Mouse (Mus musculus) neural tube, embryonic 14.5 days (tissue): ENCODE data around the gene Gsk3b. TPM values are rescaled to one million over a fixed set of nuclear protein-coding genes. Genes with fewer than 3 reads are reported as not detected.
A peak's percentile ranks its signal among the peaks of the same experiment; 100 is the strongest.
"Not testable (repeated sequence)": the region's sequence is repeated elsewhere in the genome, so short reads cannot be mapped to it uniquely, and the experiment has no call there.

Experiments
- ATAC-seq: fragments of 200-750 bp; cut with Nextera tagmentation; 2 replicates; pipeline ENCODE4 v1.8.0; 2017; ENCODE audit warnings: low read depth, mild to moderate bottlenecking, moderate TSS enrichment, moderate library complexity
- H3K27ac ChIP-seq: fragments of 300-500 bp; sonication (generic); 2 replicates; pipeline ENCODE4 v1.5.1; 2014; ENCODE audit warnings: low read depth, mild to moderate bottlenecking, control low read depth, low read length, moderate library complexity, mixed read lengths
- H3K27me3 ChIP-seq: fragments of 300-500 bp; sonication (generic); 2 replicates; pipeline ENCODE4 v1.6.1; 2014; ENCODE audit warnings: low read length; ENCODE audit not compliant: control insufficient read depth, insufficient read depth
- H3K36me3 ChIP-seq: fragments of 300-500 bp; sonication (generic); 2 replicates; pipeline ENCODE4 v1.6.1; 2014; ENCODE audit warnings: low read length, mixed read lengths; ENCODE audit not compliant: control insufficient read depth, insufficient read depth
- H3K4me1 ChIP-seq: fragments of 300-500 bp; sonication (generic); 2 replicates; pipeline ENCODE4 v1.6.1; 2014; ENCODE audit warnings: low read length; ENCODE audit not compliant: control insufficient read depth, insufficient read depth
- H3K4me2 ChIP-seq: fragments of 300-500 bp; sonication (generic); 2 replicates; pipeline ENCODE4 v1.6.1; 2014; ENCODE audit warnings: mild to moderate bottlenecking, low read depth, low read length, control low read depth
- H3K4me3 ChIP-seq: fragments of 300-500 bp; sonication (generic); 2 replicates; pipeline ENCODE4 v1.5.1; 2014; ENCODE audit warnings: low read depth, low read length, control low read depth, mixed read lengths
- H3K9ac ChIP-seq: fragments of 300-500 bp; sonication (generic); replicated peaks from 2 replicates; pipeline ENCODE4 v1.6.1; 2014; ENCODE audit warnings: low read depth, mild to moderate bottlenecking, control low read depth, low read length, mixed read lengths
- H3K9me3 ChIP-seq: fragments of 300-500 bp; sonication (generic); 2 replicates; pipeline ENCODE4 v1.6.1; 2016; ENCODE audit warnings: low read length; ENCODE audit not compliant: control insufficient read depth
- WGBS: fragments of 180-500 bp; shearing (Covaris S2); extraction: QIAGEN DNeasy Blood & Tissue Kit; methylation state at CpG from one replicate; pipeline ENCODE4 v1.1.7; 2014; 5-methylcytosine and 5-hydroxymethylcytosine counted together
- polyA plus RNA-seq: library from polyadenylated mRNA; unstranded; fragments of >200 nt; fragmentation: Nextera tagmentation; extraction: Ambion mirVana; gene quantifications from 2 replicates; pipeline ENCODE4 v1.2.1, GENCODE M21; 2014

Gsk3b gene
- 171 and 209 TPM in 2 replicates for polyA plus RNA-seq

DNA sequence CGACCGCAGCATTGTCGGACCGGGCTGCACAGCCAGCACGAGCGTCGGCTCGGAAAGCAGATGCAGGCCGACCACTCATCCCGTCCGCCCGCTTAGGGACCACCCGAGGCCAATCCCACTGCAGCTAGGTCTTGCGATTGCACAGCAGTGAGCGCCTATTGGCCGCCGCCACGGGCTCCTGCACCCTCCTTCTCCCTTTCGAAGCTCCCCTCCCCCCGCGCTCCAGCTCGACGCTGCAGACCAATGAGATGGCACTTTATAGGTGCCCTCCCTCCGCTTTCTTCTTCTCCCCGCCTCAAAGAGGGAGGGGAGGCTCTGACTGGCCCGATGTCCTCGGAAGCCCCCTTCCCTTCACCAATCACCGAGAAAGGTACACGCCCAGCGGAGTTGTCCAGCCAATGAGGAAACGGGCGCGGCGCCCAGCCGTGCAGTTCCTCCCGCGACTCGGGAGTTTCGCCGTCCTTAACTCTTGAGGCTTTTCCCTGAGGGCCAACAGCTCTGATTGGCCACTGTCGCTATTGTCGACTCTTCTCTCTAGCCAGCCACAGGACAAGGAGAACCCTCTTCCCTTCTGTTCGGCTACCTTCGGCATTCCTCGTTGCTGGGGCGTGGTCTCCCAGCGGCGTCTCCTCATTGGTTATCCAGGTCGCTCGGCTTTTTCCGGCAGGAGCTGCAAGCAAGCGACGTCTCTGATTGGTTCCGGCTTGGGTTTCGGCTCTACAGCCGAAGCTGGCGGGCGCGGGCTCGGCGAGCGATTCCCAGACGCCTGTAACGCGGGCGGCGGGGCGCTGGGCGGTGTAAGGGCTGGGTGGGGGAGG, at the start of gene Gsk3b:
Gsk3b (plus strand) TSS at position 373 of the 818 bp plus-strand sequence.
- under 1% methylated on average over 63 of the region's 69 CpGs for WGBS
- peak within 1 kb of the TSS; percentile 90 for H3K4me3 ChIP-seq
- H3K9ac ChIP-seq: peak within 1 kb of the TSS; percentile 100
- no peaks in the 10 kb centered on the region for H3K9me3 ChIP-seq
- H3K4me2 ChIP-seq: peak within 1 kb of the TSS; percentile 85
- no peaks in the 10 kb centered on the region for H3K27me3 ChIP-seq
- ATAC-seq: peak; percentile 93
- no peaks in the 10 kb centered on the region for H3K36me3 ChIP-seq
- peak within 1 kb of the TSS; percentile 100 for H3K27ac ChIP-seq
- peaks cover 13% of the 10 kb centered on the region for H3K4me1 ChIP-seq

DNA sequence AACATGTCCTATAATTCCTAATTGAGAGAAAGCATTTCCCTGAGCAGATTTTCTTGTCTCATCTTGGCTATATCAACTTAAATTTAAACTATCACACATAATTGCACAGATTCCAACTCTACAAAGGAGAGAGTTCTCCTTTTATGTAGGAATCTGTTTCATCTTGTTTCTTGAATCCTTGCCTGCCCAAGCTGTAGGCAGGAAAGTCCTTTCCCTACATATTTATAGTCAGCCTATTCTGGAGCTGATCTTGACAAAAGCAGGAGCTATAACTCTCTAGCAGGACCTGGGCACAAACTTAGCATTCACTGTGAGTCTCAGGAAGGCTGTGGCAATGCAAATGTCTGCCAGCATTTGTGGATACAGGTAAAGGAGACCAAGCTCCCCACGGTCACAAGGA, 46.6 kb upstream of the Gsk3b start:
- Histone ChIP-seq H3K9ac (no peak overlapping the region), H3K27ac (no peak overlapping the region; the same call in 1 of the 2 replicates), H3K27me3 (no peaks in the 10 kb centered on the region), H3K36me3 (no peaks in the 10 kb centered on the region), H3K9me3 (no peaks in the 10 kb centered on the region), H3K4me3 (no peak overlapping the region), H3K4me2 (no peak overlapping the region), H3K4me1 (no peaks in the 10 kb centered on the region)
- 93% methylated on average over 1 of the region's 1 CpGs for whole genome bisulfite sequencing
- no peak for ATAC-seq

DNA sequence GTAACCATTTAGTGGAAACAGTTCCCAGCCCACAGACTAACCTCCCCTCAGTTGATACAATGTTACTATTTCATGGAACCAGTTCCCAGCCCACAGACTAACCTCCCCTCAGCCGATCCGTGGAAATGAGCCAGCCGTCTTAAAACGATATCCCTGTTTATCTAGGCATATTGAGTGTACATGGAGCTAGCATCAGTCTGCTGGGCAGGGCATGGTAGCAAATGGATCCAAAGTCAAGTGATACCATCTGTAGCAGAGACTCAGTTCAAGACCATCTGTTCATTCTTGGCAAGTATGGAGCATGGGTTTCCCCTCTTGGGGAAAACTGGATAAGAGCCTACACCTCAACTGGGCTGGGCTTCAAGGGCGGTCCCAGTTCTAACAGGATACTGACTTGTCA, 44.2 kb upstream of the Gsk3b start:
- Histone ChIP-seq H3K36me3 (no peaks in the 10 kb centered on the region), H3K4me1 (no peaks in the 10 kb centered on the region), H3K9me3 (no peaks in the 10 kb centered on the region), H3K27ac (no peak overlapping the region), H3K4me2 (no peak overlapping the region), H3K4me3 (no peak overlapping the region), H3K9ac (no peak overlapping the region), H3K27me3 (no peaks in the 10 kb centered on the region)
- ATAC-seq: no peak
- WGBS: 80% methylated on average over 5 of the region's 5 CpGs

DNA sequence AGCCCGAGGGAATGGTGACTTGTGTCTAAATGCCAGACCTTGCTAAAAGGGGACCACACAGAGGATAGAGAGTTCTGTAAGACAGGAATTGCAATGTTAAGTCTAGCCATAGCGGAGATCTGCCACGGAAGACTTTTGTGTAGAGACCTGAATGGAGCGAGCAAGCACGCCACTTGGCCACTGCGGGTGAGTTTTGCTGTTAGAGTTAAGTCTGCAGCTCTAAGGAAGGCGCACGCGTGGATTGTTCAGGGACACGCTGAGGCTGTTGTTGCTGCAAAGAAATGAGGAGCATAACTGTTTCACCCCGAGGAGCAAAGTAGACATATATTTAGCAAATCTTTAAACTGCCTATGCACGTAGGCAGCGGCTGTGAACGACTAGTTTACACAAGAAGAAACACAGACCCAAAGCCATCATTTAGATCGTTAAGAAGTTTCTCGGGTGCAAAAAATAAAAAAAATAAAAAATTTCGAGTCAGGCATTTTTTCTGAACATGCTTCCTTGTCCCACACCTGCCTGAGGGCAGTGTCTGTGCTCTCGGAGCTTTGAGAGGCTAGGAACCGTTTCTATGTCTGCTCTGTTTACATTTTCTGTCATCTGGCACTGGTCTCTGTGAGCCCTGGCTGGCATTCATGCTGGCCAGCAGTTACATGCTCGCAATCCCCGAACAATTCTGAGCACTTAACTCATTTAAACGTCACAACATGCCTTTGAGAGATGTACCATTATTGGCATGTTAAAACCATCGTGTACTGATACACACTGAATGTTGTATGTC, 40.8 kb upstream of the Gsk3b start:
- no peak overlapping the region for H3K4me2 ChIP-seq

DNA sequence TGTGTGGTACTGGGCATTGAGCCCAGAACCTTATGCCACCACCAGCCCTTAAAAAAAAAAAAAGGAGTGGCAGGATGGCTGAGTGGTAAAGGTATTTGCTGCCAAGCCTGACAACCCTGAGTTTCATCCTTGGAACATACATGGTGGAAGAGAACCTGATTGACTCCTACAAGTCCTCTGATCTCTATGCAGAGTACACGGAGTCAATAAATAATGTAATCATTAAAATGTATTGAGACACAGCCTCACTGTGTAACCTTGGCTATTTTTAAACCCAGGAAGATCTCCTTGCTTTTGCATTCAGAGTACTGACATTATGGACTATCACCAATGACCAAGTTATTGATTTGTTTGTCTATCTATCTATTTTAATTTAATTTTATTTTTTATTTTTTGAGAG, 30.9 kb upstream of the Gsk3b start:
- H3K27ac ChIP-seq: no peak overlapping the region
- no peaks in the 10 kb centered on the region for H3K9me3 ChIP-seq
- no peaks in the 10 kb centered on the region for H3K27me3 ChIP-seq
- H3K36me3 ChIP-seq: no peaks in the 10 kb centered on the region
- no peak overlapping the region for H3K4me2 ChIP-seq
- H3K9ac ChIP-seq: no peak overlapping the region
- H3K4me3 ChIP-seq: no peak overlapping the region
- WGBS: 72% methylated on average over 1 of the region's 1 CpGs
- ATAC-seq: no peak
- no peaks in the 10 kb centered on the region for H3K4me1 ChIP-seq

More for the DNA sequence above, 40.8 kb upstream of the Gsk3b start:
- no peaks in the 10 kb centered on the region for H3K9me3 ChIP-seq
- no peak overlapping the region for H3K27ac ChIP-seq
- H3K4me3 ChIP-seq: no peak overlapping the region
- WGBS: 78% methylated on average over 23 of the region's 23 CpGs
- no peak for ATAC-seq
- H3K27me3 ChIP-seq: no peaks in the 10 kb centered on the region
- no peaks in the 10 kb centered on the region for H3K36me3 ChIP-seq
- no peak overlapping the region for H3K9ac ChIP-seq
- H3K4me1 ChIP-seq: no peaks in the 10 kb centered on the region

DNA sequence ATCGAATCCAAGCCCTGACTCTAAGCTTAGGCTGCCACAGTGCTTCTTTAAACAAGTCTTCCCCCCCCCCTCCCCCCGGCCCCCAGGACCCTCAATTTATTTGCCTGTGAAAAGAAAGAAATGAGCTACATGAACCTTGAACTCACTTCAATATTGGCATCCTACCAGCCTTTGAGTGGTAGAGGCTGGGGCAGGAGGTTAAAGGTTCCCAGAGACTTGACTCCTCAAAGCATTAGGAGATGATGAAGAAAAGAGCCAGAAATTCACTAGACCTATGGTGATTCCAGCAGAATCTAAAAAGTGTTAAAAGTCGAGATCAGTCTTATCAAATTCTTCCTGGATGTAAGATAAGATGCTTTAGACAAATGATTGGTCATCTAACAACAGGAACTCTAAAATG, 30.0 kb upstream of the Gsk3b start:
- no peaks in the 10 kb centered on the region for H3K4me1 ChIP-seq
- no peak for ATAC-seq
- no peak overlapping the region for H3K4me2 ChIP-seq
- no peak overlapping the region for H3K9ac ChIP-seq
- no peaks in the 10 kb centered on the region for H3K9me3 ChIP-seq
- H3K36me3 ChIP-seq: no peaks in the 10 kb centered on the region
- no peak overlapping the region for H3K4me3 ChIP-seq
- no peak overlapping the region for H3K27ac ChIP-seq
- 89% methylated on average over 3 of the region's 3 CpGs for WGBS
- no peaks in the 10 kb centered on the region for H3K27me3 ChIP-seq

DNA sequence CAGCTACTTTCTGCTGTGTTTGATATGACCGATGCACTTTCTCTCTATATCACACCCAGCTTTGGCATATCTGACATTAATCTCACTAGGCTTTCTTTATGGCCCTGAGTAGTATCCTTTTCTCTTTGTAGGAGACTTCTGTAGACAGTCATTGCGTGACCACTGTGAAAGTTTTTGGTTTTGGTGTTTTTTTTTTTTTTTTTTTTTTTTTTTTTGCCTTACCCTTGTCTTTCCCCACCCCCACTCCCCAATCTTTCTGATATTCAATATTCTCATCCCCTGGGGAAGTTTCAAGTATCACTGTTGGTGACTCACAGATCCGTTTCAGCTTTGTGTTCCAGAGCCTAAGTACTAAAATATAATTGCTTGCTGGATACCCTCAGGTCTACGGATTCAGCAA, 29.2 kb upstream of the Gsk3b start:
- 91% methylated on average over 4 of the region's 4 CpGs for WGBS
- Histone ChIP-seq H3K4me3 (no peak overlapping the region), H3K4me2 (no peak overlapping the region), H3K4me1 (no peaks in the 10 kb centered on the region), H3K27ac (no peak overlapping the region), H3K27me3 (no peaks in the 10 kb centered on the region), H3K9ac (no peak overlapping the region), H3K9me3 (no peaks in the 10 kb centered on the region), H3K36me3 (no peaks in the 10 kb centered on the region)
- ATAC-seq: no peak

DNA sequence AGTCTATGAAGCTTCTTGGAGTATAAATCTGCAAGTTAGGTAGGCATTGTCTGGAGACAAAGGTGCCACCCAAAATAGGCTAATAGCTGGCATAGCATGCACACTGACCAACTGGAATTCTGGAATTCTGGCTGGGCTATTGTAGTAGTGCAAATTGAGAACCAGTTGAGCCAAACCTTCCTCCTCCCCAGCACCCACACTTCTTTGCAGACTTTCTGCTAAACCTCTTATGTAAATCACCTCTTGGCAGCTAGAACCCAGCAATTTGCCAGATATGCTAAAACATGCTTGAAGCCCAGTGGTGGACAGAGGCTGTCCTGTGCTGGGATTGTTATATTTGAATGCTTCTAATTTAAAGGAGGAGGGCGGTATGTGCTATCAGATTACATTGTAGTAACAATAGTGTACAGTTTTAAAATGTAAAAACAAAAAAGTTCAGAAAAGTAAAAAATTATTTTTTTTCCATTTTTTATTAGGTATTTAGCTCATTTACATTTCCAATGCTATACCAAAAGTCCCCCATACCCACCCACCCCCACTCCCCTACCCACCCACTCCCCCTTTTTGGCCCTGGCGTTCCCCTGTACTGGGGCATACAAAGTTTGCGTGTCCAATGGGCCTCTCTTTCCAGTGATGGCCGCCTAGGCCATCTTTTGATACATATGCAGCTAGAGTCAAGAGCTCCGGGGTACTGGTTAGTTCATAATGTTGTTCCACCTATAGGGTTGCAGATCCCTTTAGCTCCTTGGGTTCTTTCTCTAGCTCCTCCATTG, 14.8 kb upstream of the Gsk3b start:
- H3K36me3 ChIP-seq, ATAC-seq, H3K4me3 ChIP-seq, H3K9ac ChIP-seq, H3K9me3 ChIP-seq, H3K27me3 ChIP-seq, H3K27ac ChIP-seq, H3K4me2 ChIP-seq, H3K4me1 ChIP-seq: not testable (repeated sequence)
- WGBS: 81% methylated on average over 1 of the region's 5 CpGs
